Mouse (Mus musculus) kidney, embryonic 16.5 days (tissue): Measurements from ENCODE around the gene Steap1. TPM values are rescaled to one million over a fixed set of nuclear protein-coding genes. Genes with fewer than 3 reads are reported as not detected.
A peak's percentile ranks its signal among the peaks of the same experiment; 100 is the strongest.

Experiments used
- ATAC-seq: fragments of 200-750 bp; cut with Nextera tagmentation; 2 replicates; pipeline ENCODE4 v1.8.0; 2017; ENCODE audit warnings: moderate TSS enrichment; ENCODE audit not compliant: low FRiP score, low TSS enrichment
- H3K27ac ChIP-seq: fragments of 300-500 bp; sonication (generic); 2 replicates; pipeline ENCODE4 v1.5.1; 2014; ENCODE audit warnings: low read length
- H3K27me3 ChIP-seq: fragments of 300-500 bp; sonication (generic); 2 replicates; pipeline ENCODE4 v1.6.1; 2014; ENCODE audit warnings: low read length, control low read depth, mixed read lengths; ENCODE audit not compliant: insufficient read depth
- H3K36me3 ChIP-seq: fragments of 300-500 bp; sonication (generic); 2 replicates; pipeline ENCODE4 v1.6.1; 2014; ENCODE audit warnings: low read length, control low read depth, mixed read lengths; ENCODE audit not compliant: insufficient read depth
- H3K4me1 ChIP-seq: fragments of 300-500 bp; sonication (generic); 2 replicates; pipeline ENCODE4 v1.6.1; 2014; ENCODE audit warnings: low read length, control low read depth, mixed read lengths; ENCODE audit not compliant: insufficient read depth
- H3K4me2 ChIP-seq: fragments of 300-500 bp; sonication (generic); replicated peaks from 2 replicates; pipeline ENCODE4 v1.6.1; 2014; ENCODE audit warnings: low read depth, low read length
- H3K4me3 ChIP-seq: fragments of 300-500 bp; sonication (generic); 2 replicates; pipeline ENCODE4 v1.5.1; 2014; ENCODE audit warnings: mild to moderate bottlenecking, low read length
- H3K9ac ChIP-seq: fragments of 300-500 bp; sonication (generic); replicated peaks from 2 replicates; pipeline ENCODE4 v1.6.1; 2014; ENCODE audit warnings: low read length
- H3K9me3 ChIP-seq: fragments of 300-500 bp; sonication (generic); 2 replicates; pipeline ENCODE4 v1.6.1; 2016; ENCODE audit warnings: low read length, control low read depth
- WGBS: fragments of 180-500 bp; shearing (Covaris S2); extraction: QIAGEN DNeasy Blood & Tissue Kit; methylation state at CpG from one replicate; pipeline ENCODE4 v1.1.7; 2014; 5-methylcytosine and 5-hydroxymethylcytosine counted together
- polyA plus RNA-seq: library from polyadenylated mRNA; unstranded; fragments of >200 nt; fragmentation: Nextera tagmentation; extraction: Ambion mirVana; gene quantifications from 2 replicates; pipeline ENCODE4 v1.2.1, GENCODE M21; 2015

The Steap1 gene
- polyA plus RNA-seq, 1 experiment from 2014 or later: 13.6 TPM

DNA sequence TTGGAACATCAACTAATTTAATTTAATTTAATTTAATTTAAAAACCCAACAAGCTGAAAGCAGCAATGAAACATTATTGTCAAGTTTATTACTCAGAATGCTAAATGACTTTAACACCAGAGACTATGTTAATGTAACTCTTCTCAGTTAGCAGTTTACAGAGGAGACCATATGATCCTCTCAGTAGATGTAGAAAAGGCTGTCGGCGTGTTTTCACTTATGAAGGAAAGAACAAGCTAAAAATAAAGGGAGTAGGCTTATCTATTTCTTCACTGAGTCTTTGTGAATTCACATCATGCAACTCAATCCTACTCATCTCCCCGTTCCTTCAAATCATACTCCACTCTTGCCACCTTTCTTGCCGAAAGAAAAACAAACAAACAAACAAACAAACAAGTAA lies 38.1 kb downstream of the Steap1 start:
- Histone ChIP-seq H3K9me3 (no peaks in the 10 kb centered on the region), H3K36me3 (no peaks in the 10 kb centered on the region), H3K27me3 (no peaks in the 10 kb centered on the region), H3K4me2 (no peak overlapping the region), H3K27ac (no peak overlapping the region), H3K4me3 (no peak overlapping the region), H3K9ac (no peak overlapping the region), H3K4me1 (no peaks in the 10 kb centered on the region)
- WGBS: 65% methylated on average over 4 of the region's 4 CpGs
- no peak for ATAC-seq

GRCm38 (mm10) chr5:5707341-5708278 lies 41.5 kb downstream of the Steap1 start:
- Histone ChIP-seq H3K4me1 (no peaks in the 10 kb centered on the region), H3K4me3 (no peak overlapping the region), H3K36me3 (no peaks in the 10 kb centered on the region), H3K27me3 (no peaks in the 10 kb centered on the region), H3K4me2 (peak overlapping the region; percentile 27), H3K9me3 (no peaks in the 10 kb centered on the region), H3K27ac (no peak overlapping the region), H3K9ac (no peak overlapping the region)
- WGBS: 39% methylated on average over 13 of the region's 13 CpGs
- ATAC-seq: no peak

GRCm38 (mm10) chr5:5705019-5705418 lies 44.1 kb downstream of the Steap1 start:
- ATAC-seq: peak; percentile 93
- no peaks in the 10 kb centered on the region for H3K27me3 ChIP-seq
- H3K9me3 ChIP-seq: no peaks in the 10 kb centered on the region
- no peaks in the 10 kb centered on the region for H3K4me1 ChIP-seq
- no peak overlapping the region for H3K9ac ChIP-seq
- H3K4me2 ChIP-seq: no peak overlapping the region
- no peaks in the 10 kb centered on the region for H3K36me3 ChIP-seq
- no peak overlapping the region for H3K27ac ChIP-seq
- H3K4me3 ChIP-seq: no peak overlapping the region
- 24% methylated on average over 2 of the region's 2 CpGs for WGBS

- no peak for ATAC-seq
- Histone ChIP-seq H3K9me3 (no peaks in the 10 kb centered on the region), H3K4me1 (no peaks in the 10 kb centered on the region), H3K36me3 (no peaks in the 10 kb centered on the region), H3K4me3 (no peak overlapping the region), H3K9ac (no peak overlapping the region), H3K4me2 (no peak overlapping the region), H3K27ac (no peak overlapping the region), H3K27me3 (no peaks in the 10 kb centered on the region)
- WGBS: 88% methylated on average over 2 of the region's 2 CpGs
Observed at GRCm38 (mm10) chr5:5700386-5700785, 48.7 kb downstream of the Steap1 start.

DNA sequence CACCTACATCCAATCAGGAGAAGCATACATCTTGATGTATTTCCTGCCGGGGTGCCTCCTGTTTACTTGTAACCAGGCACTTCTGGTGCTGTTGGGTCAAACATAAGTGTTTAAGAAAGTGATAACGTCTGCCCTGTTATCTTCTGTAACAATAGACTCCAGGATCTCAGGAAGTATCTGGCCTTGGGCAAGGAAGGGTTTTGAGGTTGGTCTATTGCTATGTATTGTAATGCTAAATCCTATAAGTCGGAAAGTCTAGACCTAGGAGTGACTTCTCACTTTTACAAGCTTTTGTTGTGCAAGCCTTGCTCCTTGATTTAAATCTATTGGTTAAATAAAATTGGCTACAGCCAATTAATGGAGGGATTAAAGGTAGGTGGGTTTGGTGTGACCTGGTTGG lies 50.3 kb downstream of the Steap1 start:
- 0 out of 2 replicates have a peak, but pooled peaks cover 4% of the 10 kb centered on the region for H3K4me1 ChIP-seq
- WGBS: 71% methylated on average over 3 of the region's 3 CpGs
- ATAC-seq: no peak

DNA sequence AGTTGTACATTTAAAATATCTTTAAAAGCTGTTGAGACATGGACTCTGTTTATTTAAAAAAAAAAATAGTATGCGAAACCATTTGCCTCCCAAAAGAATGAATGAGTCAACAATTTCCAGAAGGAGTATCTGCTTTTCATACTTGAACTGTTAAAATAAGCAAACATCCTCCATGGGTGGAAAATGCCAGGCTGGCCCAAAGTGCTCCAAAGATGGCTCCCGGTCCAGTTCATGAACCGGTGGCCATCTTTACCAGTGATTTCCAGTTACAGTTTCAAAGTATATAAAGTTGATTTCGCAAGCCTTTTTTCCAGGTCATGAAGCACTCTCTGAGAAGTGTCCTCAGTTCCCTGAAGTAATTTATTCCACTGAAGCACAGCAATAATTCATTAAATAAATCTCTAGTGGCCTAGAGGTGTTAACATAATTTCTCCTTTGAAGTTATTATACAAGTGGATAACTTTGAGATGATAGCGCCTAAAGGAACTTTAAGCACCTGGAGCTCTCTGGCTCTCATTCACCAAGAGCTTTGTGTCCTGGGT lies 53.7 kb downstream of the Steap1 start:
- Histone ChIP-seq H3K9ac (no peak overlapping the region), H3K36me3 (no peaks in the 10 kb centered on the region), H3K4me3 (no peak overlapping the region), H3K27me3 (no peaks in the 10 kb centered on the region), H3K4me2 (no peak overlapping the region), H3K4me1 (peaks cover 6% of the 10 kb centered on the region; the same call in 1 of the 2 replicates), H3K27ac (no peak overlapping the region), H3K9me3 (no peaks in the 10 kb centered on the region)
- 79% methylated on average over 5 of the region's 5 CpGs for WGBS
- ATAC-seq: no peak

More for the DNA sequence above, 50.3 kb downstream of the Steap1 start:
- H3K36me3 ChIP-seq: no peaks in the 10 kb centered on the region
- H3K9ac ChIP-seq: no peak overlapping the region
- no peak overlapping the region for H3K4me2 ChIP-seq
- no peak overlapping the region for H3K27ac ChIP-seq
- no peaks in the 10 kb centered on the region for H3K27me3 ChIP-seq
- H3K9me3 ChIP-seq: no peaks in the 10 kb centered on the region
- H3K4me3 ChIP-seq: no peak overlapping the region

- H3K27ac ChIP-seq: peak within 1 kb of the TSS; percentile 91
Observed at GRCm38 (mm10) chr5:5693956-5694653, 55.0 kb downstream of the Steap1 start, which contains the start of gene Steap2. TSS of gene Steap2 (minus strand) at chr5:5694578.

GRCm38 (mm10) chr5:5693541-5693955 lies 55.6 kb downstream of the Steap1 start:
- peak; percentile 74 for ATAC-seq
- H3K9me3 ChIP-seq: no peaks in the 10 kb centered on the region
- under 1% methylated on average over 27 of the region's 29 CpGs for WGBS
- H3K4me2 ChIP-seq: peak overlapping the region; percentile 86
- peak overlapping the region; percentile 86 for H3K9ac ChIP-seq
- H3K36me3 ChIP-seq: no peaks in the 10 kb centered on the region
- H3K27me3 ChIP-seq: no peaks in the 10 kb centered on the region
- H3K4me3 ChIP-seq: peak overlapping the region; percentile 81
- H3K27ac ChIP-seq: peak overlapping the region; percentile 91
- peaks cover 13% of the 10 kb centered on the region for H3K4me1 ChIP-seq

More at GRCm38 (mm10) chr5:5693956-5694653, 55.0 kb downstream of the Steap1 start, which contains the start of gene Steap2:
- peak within 1 kb of the TSS; percentile 81 for H3K4me3 ChIP-seq
- under 1% methylated on average over 61 of the region's 66 CpGs for WGBS
- H3K27me3 ChIP-seq: no peaks in the 10 kb centered on the region
- peaks cover 9% of the 10 kb centered on the region for H3K4me1 ChIP-seq
- no peaks in the 10 kb centered on the region for H3K9me3 ChIP-seq
- H3K4me2 ChIP-seq: peak within 1 kb of the TSS; percentile 86
- H3K9ac ChIP-seq: peak within 1 kb of the TSS; percentile 86
- no peaks in the 10 kb centered on the region for H3K36me3 ChIP-seq
- ATAC-seq: peak; percentile 94

- H3K27me3 ChIP-seq: no peaks in the 10 kb centered on the region
- H3K9me3 ChIP-seq: no peaks in the 10 kb centered on the region
- H3K36me3 ChIP-seq: no peaks in the 10 kb centered on the region
- H3K4me3 ChIP-seq: peak overlapping the region; percentile 81
- H3K27ac ChIP-seq: no peak overlapping the region
- no peak for ATAC-seq
- 65% methylated on average over 4 of the region's 4 CpGs for WGBS
- peaks cover 16% of the 10 kb centered on the region for H3K4me1 ChIP-seq
- no peak overlapping the region for H3K9ac ChIP-seq
- peak overlapping the region; percentile 86 for H3K4me2 ChIP-seq
Observed at GRCm38 (mm10) chr5:5692167-5692738, 56.9 kb downstream of the Steap1 start.
